Mouse (Mus musculus) hindbrain, embryonic 10.5 days (tissue): Measurements from ENCODE around the gene Opn3. TPM values are rescaled to one million over a fixed set of nuclear protein-coding genes. Genes with fewer than 3 reads are reported as not detected.

Experiments used
- DNase-seq: peaks from one replicate; pipeline ENCODE4 v3.0.0-alpha.2; 2017; ENCODE audit warnings: low spot score
- H3K27ac ChIP-seq: fragments of 300-500 bp; sonication (generic); 2 replicates; pipeline ENCODE4 v1.5.1; 2016; ENCODE audit warnings: mild to moderate bottlenecking, moderate library complexity
- H3K27me3 ChIP-seq: fragments of 300-500 bp; sonication (generic); 2 replicates; pipeline ENCODE4 v1.6.1; 2016; ENCODE audit warnings: mild to moderate bottlenecking; ENCODE audit not compliant: poor library complexity, insufficient read depth, severe bottlenecking
- H3K36me3 ChIP-seq: fragments of 300-500 bp; sonication (generic); 2 replicates; pipeline ENCODE4 v1.6.1; 2016; ENCODE audit warnings: mild to moderate bottlenecking, moderate library complexity
- H3K4me1 ChIP-seq: fragments of 300-500 bp; sonication (generic); replicated peaks from 2 replicates; pipeline ENCODE4 v1.6.1; 2016; ENCODE audit warnings: mild to moderate bottlenecking
- H3K4me3 ChIP-seq: fragments of 300-500 bp; sonication (generic); 2 replicates; pipeline ENCODE4 v1.5.1; 2016; ENCODE audit warnings: mild to moderate bottlenecking, moderate library complexity
- H3K9me3 ChIP-seq: fragments of 300-500 bp; sonication (generic); 2 replicates; pipeline ENCODE4 v1.6.1; 2016; ENCODE audit warnings: mild to moderate bottlenecking, moderate library complexity
- WGBS: fragments of 180-500 bp; shearing (Covaris S2); methylation state at CpG from one replicate; pipeline ENCODE4 v1.1.7; 2016; 5-methylcytosine and 5-hydroxymethylcytosine counted together
- polyA plus RNA-seq: library from polyadenylated mRNA; unstranded; fragments of >200 nt; fragmentation: Nextera tagmentation; extraction: Ambion mirVana; gene quantifications from 2 replicates; pipeline ENCODE4 v1.2.1, GENCODE M21; 2016

The Opn3 gene
- polyA plus RNA-seq = 14.3 and 14.7 TPM in 2 replicates

GRCm38 (mm10) chr1:175692246-175692996 lies at the start of gene Opn3, which contains the start of gene Chml:
Gene Opn3 (minus strand): TSS chr1:175692776.
Gene Chml (minus strand): TSS chr1:175692901.
- Histone ChIP-seq H3K4me3 (peak within 1 kb of the TSS; percentile 72), H3K27me3 (no peaks in the 10 kb centered on the region), H3K27ac (peak within 1 kb of the TSS; percentile 99), H3K36me3 (peaks cover 12% of the 10 kb centered on the region), H3K9me3 (no peaks in the 10 kb centered on the region), H3K4me1 (peaks cover 31% of the 10 kb centered on the region)
- WGBS = under 1% methylated on average over 66 of the region's 73 CpGs
- DNase-seq = peak; percentile 99

- WGBS = 48% methylated on average over 7 of the region's 7 CpGs
- H3K27ac ChIP-seq = 0 out of 2 replicates have a peak overlapping the region, but pooled peaks have one; percentile 4
- no peak for DNase-seq
- H3K9me3 ChIP-seq = no peaks in the 10 kb centered on the region
- H3K4me1 ChIP-seq = peaks cover 10% of the 10 kb centered on the region; the same call in 1 of the 2 replicates
- no peaks in the 10 kb centered on the region for H3K27me3 ChIP-seq
- no peaks in the 10 kb centered on the region for H3K36me3 ChIP-seq
- H3K4me3 ChIP-seq = no peak overlapping the region
Measured at GRCm38 (mm10) chr1:175725771-175726170, 33.2 kb upstream of the Opn3 start.

DNA sequence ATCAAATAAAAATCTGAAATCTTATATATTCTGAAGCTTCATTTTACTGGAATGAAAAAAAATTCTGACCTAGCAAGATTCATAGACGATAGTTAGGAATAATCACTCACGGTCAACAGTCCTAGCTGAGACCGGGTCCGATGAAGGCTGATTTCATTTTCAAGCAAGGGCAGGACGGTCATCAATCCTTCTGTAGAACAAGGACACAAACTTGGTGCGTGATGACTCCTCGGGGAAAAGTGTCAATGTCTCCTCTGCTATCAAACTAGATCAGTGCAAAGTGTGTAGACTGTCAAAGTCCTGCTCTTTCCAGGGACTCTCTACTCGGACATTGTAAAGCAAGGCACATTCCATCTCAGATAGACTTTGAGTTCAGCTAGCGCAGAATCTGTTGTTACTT lies 24.3 kb upstream of the Opn3 start:
- 93% methylated on average over 9 of the region's 9 CpGs for WGBS
- Histone ChIP-seq H3K4me1 (no peaks in the 10 kb centered on the region), H3K27ac (no peak overlapping the region), H3K9me3 (no peaks in the 10 kb centered on the region), H3K36me3 (no peaks in the 10 kb centered on the region), H3K27me3 (no peaks in the 10 kb centered on the region), H3K4me3 (no peak overlapping the region)
- DNase-seq = no peak

DNA sequence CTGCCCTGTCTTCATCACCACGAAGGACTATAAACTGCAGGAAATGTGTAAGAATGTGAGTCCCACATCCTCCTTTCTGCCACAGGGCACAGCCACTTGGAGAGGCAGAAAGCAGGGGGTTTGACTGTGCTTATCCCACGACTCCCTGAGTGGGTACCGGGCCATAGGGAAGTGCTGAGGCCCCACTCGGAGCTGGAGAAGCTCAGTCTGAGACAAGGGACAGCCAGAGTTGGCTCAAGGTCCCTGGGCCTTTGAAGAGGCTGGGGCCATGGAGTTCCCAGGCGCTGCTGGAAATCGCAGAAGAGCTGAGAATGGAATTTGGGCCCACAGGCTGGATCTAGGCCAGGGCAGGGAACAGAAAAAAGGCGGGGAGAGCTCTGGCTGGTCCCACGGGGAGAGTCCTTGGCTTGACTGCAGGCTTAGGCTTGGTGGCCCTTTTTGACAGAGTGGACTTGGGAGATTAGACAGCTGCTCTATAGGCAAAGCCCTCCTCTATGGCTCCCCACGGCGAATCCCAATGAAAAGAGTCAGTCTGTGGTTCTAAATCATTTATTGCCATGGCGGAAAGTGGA lies 19.8 kb upstream of the Opn3 start:
- Histone ChIP-seq H3K27me3 (no peaks in the 10 kb centered on the region), H3K36me3 (no peaks in the 10 kb centered on the region), H3K9me3 (no peaks in the 10 kb centered on the region), H3K27ac (no peak overlapping the region), H3K4me3 (no peak overlapping the region), H3K4me1 (no peaks in the 10 kb centered on the region)
- DNase-seq = no peak
- WGBS = 87% methylated on average over 11 of the region's 11 CpGs

DNA sequence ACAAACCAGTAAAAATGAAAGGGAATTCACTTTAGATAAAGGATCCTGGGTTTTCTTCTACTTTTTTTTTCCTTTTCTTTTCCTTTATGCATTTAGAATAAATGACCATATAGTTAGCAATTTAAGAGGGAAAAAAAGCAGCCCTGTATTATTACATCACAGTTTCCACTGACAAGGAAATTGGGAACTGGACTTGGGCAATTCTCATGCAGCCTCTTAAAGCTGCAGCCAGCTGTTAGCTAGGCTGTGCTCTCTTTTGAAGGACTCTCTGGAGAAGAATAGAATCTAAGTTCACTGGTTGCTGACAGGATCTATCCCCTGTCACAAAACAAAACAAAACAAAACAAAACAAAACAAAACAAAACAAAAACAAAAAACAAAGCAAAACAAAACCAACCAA lies 15.4 kb upstream of the Opn3 start:
- no peak for DNase-seq
- Histone ChIP-seq H3K9me3 (no peaks in the 10 kb centered on the region), H3K27me3 (no peaks in the 10 kb centered on the region), H3K27ac (no peak overlapping the region), H3K4me1 (no peaks in the 10 kb centered on the region), H3K4me3 (no peak overlapping the region), H3K36me3 (no peaks in the 10 kb centered on the region)

DNA sequence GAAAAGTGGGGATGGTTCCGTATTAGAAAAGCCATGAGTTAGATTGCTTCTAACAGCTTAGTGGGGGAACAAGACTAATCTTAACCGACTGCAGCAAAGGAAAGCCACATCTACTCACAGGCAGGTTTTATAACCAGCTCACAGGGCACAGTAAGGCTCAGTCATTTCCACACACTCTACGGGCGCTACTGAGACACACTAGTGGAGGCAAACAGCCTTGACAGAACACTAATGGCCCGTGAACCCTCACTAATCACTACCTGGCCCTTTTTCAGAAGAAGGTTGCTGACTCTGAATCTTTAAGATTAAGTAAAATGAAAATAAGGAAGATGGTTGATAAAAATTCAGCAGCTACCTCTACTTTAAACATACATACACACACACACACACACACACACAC lies 15.0 kb upstream of the Opn3 start:
- Histone ChIP-seq H3K36me3 (no peaks in the 10 kb centered on the region), H3K4me3 (no peak overlapping the region), H3K27me3 (no peaks in the 10 kb centered on the region), H3K27ac (no peak overlapping the region), H3K9me3 (no peaks in the 10 kb centered on the region), H3K4me1 (no peaks in the 10 kb centered on the region)
- no peak for DNase-seq
- WGBS = 83% methylated on average over 5 of the region's 5 CpGs

DNA sequence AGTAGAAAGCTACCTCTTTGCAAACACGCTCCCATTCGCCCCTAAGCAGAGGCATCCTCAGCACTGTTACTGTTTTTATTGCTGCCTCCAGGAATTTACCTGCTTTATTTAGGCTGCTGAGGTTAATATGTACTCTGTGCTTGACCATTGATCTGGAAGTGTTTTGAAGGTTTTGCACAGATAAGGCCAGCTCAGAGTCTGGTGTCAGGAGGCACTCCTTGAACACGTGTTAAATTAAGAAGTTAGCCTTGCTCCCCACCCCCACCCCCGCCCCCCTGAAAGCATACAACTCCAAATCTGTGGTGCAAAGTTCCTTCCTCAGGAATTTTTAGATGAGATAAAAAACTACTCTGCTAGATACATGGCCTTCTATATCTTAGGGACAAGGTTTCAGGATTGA lies 8.6 kb upstream of the Opn3 start:
- no peaks in the 10 kb centered on the region for H3K4me1 ChIP-seq
- no peaks in the 10 kb centered on the region for H3K36me3 ChIP-seq
- no peak overlapping the region for H3K4me3 ChIP-seq
- no peak for DNase-seq
- H3K9me3 ChIP-seq = no peaks in the 10 kb centered on the region
- WGBS = 80% methylated on average over 4 of the region's 4 CpGs
- no peaks in the 10 kb centered on the region for H3K27me3 ChIP-seq
- H3K27ac ChIP-seq = no peak overlapping the region

- Histone ChIP-seq H3K4me3 (no peak overlapping the region), H3K4me1 (no peaks in the 10 kb centered on the region), H3K27ac (no peak overlapping the region), H3K27me3 (no peaks in the 10 kb centered on the region), H3K36me3 (no peaks in the 10 kb centered on the region), H3K9me3 (no peaks in the 10 kb centered on the region)
- 33% methylated on average over 4 of the region's 4 CpGs for WGBS
- DNase-seq = no peak
Measured at GRCm38 (mm10) chr1:175699796-175700195, 7.2 kb upstream of the Opn3 start.

DNA sequence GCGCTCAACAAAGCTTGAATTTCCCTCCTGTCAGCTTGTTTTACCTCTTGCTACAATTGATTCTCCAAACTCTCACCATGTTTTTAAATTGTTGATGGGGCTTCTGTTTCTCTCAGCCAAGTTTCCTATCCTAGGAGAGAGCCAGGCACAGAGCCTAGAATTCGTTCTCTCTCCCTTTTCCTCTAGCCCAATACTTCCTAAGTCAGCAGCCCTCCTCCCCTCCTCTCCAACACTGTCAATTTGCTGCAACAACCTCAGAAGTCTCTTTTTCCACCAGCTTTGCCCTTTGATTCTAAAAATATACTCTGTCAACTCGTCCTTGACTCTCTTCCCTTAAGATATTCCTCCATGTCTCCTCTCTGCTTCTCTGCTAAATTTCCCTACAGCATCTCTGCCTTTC lies 6.8 kb upstream of the Opn3 start:
- Histone ChIP-seq H3K9me3 (no peaks in the 10 kb centered on the region), H3K4me1 (no peaks in the 10 kb centered on the region), H3K27ac (no peak overlapping the region), H3K4me3 (no peak overlapping the region), H3K36me3 (no peaks in the 10 kb centered on the region), H3K27me3 (no peaks in the 10 kb centered on the region)
- DNase-seq = no peak
- WGBS = 67% methylated on average over 3 of the region's 3 CpGs

DNA sequence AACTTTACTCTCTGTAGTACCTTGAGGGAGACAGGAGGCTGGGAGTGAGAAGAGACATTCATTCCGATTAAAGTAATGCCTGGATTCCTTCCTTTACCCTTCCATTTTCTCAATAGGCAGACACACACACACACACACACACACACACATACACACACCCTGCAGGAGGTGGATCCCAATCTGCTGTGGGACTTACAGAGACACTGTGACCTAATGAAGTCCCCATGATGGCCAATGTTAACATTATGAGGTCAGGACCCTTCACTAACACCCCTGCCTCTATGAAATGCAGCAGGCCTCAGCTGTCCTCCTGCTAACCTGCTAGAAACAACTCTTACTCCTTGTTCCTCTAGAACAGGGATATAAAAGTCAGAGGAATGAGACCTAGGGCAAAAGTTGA lies 5.7 kb upstream of the Opn3 start, which contains the start of gene Wdr64:
Gene Wdr64, plus strand, starts transcription at position 301 of the 400 bp plus-strand sequence.
- Histone ChIP-seq H3K4me1 (peaks cover 3% of the 10 kb centered on the region), H3K36me3 (no peaks in the 10 kb centered on the region), H3K27ac (no peak within 1 kb of the TSS), H3K9me3 (no peaks in the 10 kb centered on the region), H3K4me3 (no peak within 1 kb of the TSS), H3K27me3 (no peaks in the 10 kb centered on the region)
- DNase-seq = no peak
- 88% methylated on average over 1 of the region's 1 CpGs for WGBS

- no peaks in the 10 kb centered on the region for H3K9me3 ChIP-seq
- 48% methylated on average over 12 of the region's 12 CpGs for WGBS
- DNase-seq = no peak
- peaks cover 31% of the 10 kb centered on the region for H3K4me1 ChIP-seq
- no peaks in the 10 kb centered on the region for H3K27me3 ChIP-seq
- 0 out of 2 replicates have a peak, but pooled peaks cover under 1% of the 10 kb centered on the region for H3K36me3 ChIP-seq
- H3K27ac ChIP-seq = no peak overlapping the region
- H3K4me3 ChIP-seq = peak overlapping the region; percentile 72
Measured at GRCm38 (mm10) chr1:175693429-175693960, 919 bp upstream of the Opn3 start.

- peaks cover 31% of the 10 kb centered on the region for H3K4me1 ChIP-seq
- no peaks in the 10 kb centered on the region for H3K9me3 ChIP-seq
Measured at GRCm38 (mm10) chr1:175692997-175693361, 403 bp upstream of the Opn3 start.

GRCm38 (mm10) chr1:175691686-175692245 lies 810 bp downstream of the Opn3 start:
- H3K9me3 ChIP-seq = no peaks in the 10 kb centered on the region
- 1% methylated on average over 22 of the region's 22 CpGs for WGBS
- H3K27ac ChIP-seq = peak overlapping the region; percentile 99
- H3K36me3 ChIP-seq = peaks cover 18% of the 10 kb centered on the region
- H3K4me3 ChIP-seq = peak overlapping the region; percentile 72
- H3K27me3 ChIP-seq = no peaks in the 10 kb centered on the region
- H3K4me1 ChIP-seq = peaks cover 31% of the 10 kb centered on the region
- DNase-seq = no peak

More at GRCm38 (mm10) chr1:175692997-175693361, 403 bp upstream of the Opn3 start:
- H3K4me3 ChIP-seq = peak overlapping the region; percentile 72
- no peaks in the 10 kb centered on the region for H3K27me3 ChIP-seq
- H3K36me3 ChIP-seq = peaks cover 6% of the 10 kb centered on the region
- H3K27ac ChIP-seq = peak overlapping the region; percentile 99
- 1% methylated on average over 17 of the region's 17 CpGs for WGBS
- no peak for DNase-seq
